Mouse (Mus musculus): ENCODE data around the gene Prg4.

Gene Prg4

GRCm38 (mm10) chr1:150407285-150407684 is 58.7 kb downstream of the Prg4 start:
- no peak for DNase-seq (ENCODE audit: low spot score in 2 of 2)

GRCm38 (mm10) chr1:150404555-150404954 is 61.4 kb downstream of the Prg4 start:
- DNase-seq (ENCODE audit: low spot score in 2 of 2) = no peak

- no peak for DNase-seq (ENCODE audit: low spot score in 2 of 2)
These were observed 62.1 kb downstream of the Prg4 start for GRCm38 (mm10) chr1:150403914-150404313.
